Mouse (Mus musculus): ENCODE data around the gene Fgd4. TPM values are rescaled to one million over a fixed set of nuclear protein-coding genes. Genes with fewer than 3 reads are reported as not detected.

The Fgd4 gene
- polyA plus RNA-seq (2015; fragmentation: Nextera tagmentation; extraction: Ambion mirVana): 8.8 and 9.3 TPM in 2 replicates

DNA sequence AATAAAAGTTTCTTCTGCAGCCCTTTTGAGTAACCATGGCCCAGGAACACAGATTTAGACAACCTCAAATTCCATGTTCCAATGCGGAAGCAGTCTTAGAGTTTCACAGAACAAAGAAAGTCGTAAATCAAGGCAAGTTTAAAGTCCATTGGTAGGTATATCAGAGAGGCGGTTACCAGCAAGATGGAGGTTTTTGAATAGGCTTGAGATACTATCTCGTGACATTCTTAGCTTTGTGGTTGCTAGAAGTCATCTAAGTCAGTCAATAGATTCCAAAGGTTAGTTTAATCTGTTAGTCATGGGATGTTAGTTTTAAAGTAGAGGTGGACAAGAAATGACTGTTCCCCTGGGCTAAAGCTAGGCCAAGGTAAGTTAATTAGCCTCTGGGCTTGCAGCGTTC, at the start of gene Fgd4:
Gene Fgd4 (minus strand): TSS at position 89 of the 400 bp plus-strand sequence.
- 17% methylated on average over 5 of the region's 5 CpGs for WGBS
- Histone ChIP-seq H3K4me3 (replicated peaks; ENCODE audit: low read depth, low read length) (peak within 1 kb of the TSS; percentile 83), H3K9ac (ENCODE audit: low read depth, low read length) (peak within 1 kb of the TSS; percentile 90)

DNA sequence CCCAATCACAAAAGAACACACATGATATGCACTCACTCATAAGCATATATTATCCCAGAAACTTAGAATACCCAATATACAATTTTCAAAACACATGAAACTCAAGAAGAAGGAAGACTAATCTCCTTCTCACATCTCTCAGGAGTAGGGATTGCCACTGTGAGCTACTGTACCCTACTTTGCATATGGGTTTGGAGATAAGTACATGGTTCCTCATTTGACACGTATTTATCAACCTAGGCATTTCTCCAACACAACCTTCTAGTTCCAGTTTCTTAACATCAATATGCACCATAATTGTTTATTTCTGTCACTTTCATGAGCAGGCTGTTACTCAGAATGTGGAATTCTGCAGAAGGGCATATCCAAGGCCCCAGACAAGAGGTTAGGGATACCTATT, 44.8 kb upstream of the Fgd4 start:
- TF ChIP-seq CTCF (IDR thresholded peaks at IDR 0.05; ENCODE audit: low read depth): no peak
- 83% methylated on average over 1 of the region's 1 CpGs for WGBS
- ATAC-seq (replicated peaks; ENCODE audit: low FRiP score, low read depth): no peak

More for the DNA sequence above, at the start of gene Fgd4:
- Histone ChIP-seq H3K27ac (peak within 1 kb of the TSS; percentile 96), H3K27me3 (ENCODE audit: insufficient read depth, low read length) (no peaks in the 10 kb centered on the region), H3K9me3 (replicated peaks; ENCODE audit: low read length) (no peaks in the 10 kb centered on the region), H3K4me2 (ENCODE audit: low read length) (peak within 1 kb of the TSS; percentile 96), H3K36me3 (ENCODE audit: insufficient read depth, low read length) (no peaks in the 10 kb centered on the region), H3K4me1 (replicated peaks; ENCODE audit: insufficient read depth, low read length) (no peaks in the 10 kb centered on the region)
- no peak for TF ChIP-seq CTCF (IDR thresholded peaks at IDR 0.05; ENCODE audit: low read depth)
- DNase-seq (ENCODE audit: low spot score) (peak; percentile 88), ATAC-seq (replicated peaks; ENCODE audit: low FRiP score, low read depth) (peak; percentile 80)

DNA sequence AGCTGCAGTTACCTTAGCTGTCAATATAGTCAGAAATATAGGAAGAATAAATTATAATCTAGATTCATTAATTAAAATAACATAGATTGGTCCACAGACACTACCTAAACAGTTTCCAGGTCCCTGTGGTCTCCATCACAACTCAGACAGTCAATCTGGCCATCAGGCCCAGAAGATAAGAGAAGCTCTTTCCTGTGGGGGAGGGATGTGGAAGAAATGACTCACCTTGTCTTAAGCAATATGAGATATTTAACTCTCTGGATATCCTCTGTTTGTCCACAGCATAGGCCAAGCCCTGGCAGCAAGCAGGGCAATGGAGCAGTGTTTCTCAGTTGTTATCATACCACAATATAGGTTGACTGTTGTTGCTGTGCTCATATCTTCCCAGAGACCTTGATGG, 33.4 kb upstream of the Fgd4 start:
- TF ChIP-seq CTCF (IDR thresholded peaks at IDR 0.05; ENCODE audit: low read depth): no peak
- Histone ChIP-seq H3K4me3 (replicated peaks; ENCODE audit: low read depth, low read length) (no peak overlapping the region), H3K27me3 (ENCODE audit: insufficient read depth, low read length) (no peaks in the 10 kb centered on the region), H3K4me2 (ENCODE audit: low read length) (no peak overlapping the region), H3K27ac (no peak overlapping the region), H3K9me3 (replicated peaks; ENCODE audit: low read length) (no peaks in the 10 kb centered on the region), H3K4me1 (replicated peaks; ENCODE audit: insufficient read depth, low read length) (no peaks in the 10 kb centered on the region), H3K9ac (ENCODE audit: low read depth, low read length) (no peak overlapping the region), H3K36me3 (ENCODE audit: insufficient read depth, low read length) (no peaks in the 10 kb centered on the region)
- ATAC-seq (replicated peaks; ENCODE audit: low FRiP score, low read depth) (no peak), DNase-seq (ENCODE audit: low spot score) (no peak)

More for the DNA sequence above, 44.8 kb upstream of the Fgd4 start:
- no peak overlapping the region for H3K9ac ChIP-seq (ENCODE audit: low read depth, low read length)
- no peaks in the 10 kb centered on the region for H3K27me3 ChIP-seq (ENCODE audit: insufficient read depth, low read length)
- H3K4me1 ChIP-seq (replicated peaks; ENCODE audit: insufficient read depth, low read length): no peaks in the 10 kb centered on the region
- no peaks in the 10 kb centered on the region for H3K9me3 ChIP-seq (replicated peaks; ENCODE audit: low read length)
- no peak overlapping the region for H3K27ac ChIP-seq
- H3K4me3 ChIP-seq (replicated peaks; ENCODE audit: low read depth, low read length): no peak overlapping the region
- DNase-seq (ENCODE audit: low spot score): no peak
- no peaks in the 10 kb centered on the region for H3K36me3 ChIP-seq (ENCODE audit: insufficient read depth, low read length)
- H3K4me2 ChIP-seq (ENCODE audit: low read length): no peak overlapping the region

DNA sequence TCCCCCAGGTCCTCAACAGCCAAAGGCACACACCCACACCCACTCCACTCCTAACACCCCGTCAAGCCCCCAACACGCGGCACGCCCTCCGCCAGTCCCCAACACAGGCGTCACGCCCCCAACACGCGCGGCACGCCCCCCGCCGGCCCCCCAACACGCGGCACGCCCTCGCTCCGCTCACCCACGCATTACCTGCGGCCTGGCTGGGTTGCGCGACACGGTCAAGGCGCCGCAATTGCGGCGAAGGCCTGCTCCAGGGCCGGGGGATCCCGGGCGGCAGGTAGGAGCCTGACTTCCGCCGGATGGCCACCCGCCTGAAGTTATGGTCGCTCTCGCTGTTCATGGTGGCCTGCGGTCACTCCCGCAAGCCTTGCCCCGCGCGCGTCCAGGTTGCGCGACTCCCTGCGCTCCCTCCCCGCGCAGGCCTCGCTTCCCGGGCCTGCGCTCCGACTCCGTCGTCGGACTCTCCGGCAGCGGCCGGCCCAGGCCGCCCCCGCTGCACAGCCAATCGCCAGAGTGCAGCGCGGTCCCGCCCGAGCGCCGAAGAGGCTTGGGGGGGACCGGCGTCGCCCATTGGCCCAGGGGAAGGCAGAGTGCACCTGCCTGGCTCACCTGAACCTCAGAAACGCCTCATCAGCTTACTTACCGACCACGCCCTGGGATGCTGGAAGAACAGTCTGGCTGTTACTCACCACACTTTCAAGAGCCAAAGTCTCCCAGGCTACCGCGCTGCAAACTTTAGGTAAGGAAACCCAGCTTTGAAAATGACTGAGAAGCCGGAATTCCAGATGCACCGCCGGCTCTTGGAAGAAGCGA, 555 bp downstream of the Fgd4 start:
- H3K4me2 ChIP-seq (ENCODE audit: low read length): peak overlapping the region; percentile 96
- H3K27ac ChIP-seq: peak overlapping the region; percentile 96
- no peaks in the 10 kb centered on the region for H3K27me3 ChIP-seq (ENCODE audit: insufficient read depth, low read length)
- H3K4me3 ChIP-seq (replicated peaks; ENCODE audit: low read depth, low read length): peak overlapping the region; percentile 83
- no peaks in the 10 kb centered on the region for H3K9me3 ChIP-seq (replicated peaks; ENCODE audit: low read length)
- no peaks in the 10 kb centered on the region for H3K4me1 ChIP-seq (replicated peaks; ENCODE audit: insufficient read depth, low read length)
- peak; percentile 80 for DNase-seq (ENCODE audit: low spot score)
- no peak for TF ChIP-seq CTCF (IDR thresholded peaks at IDR 0.05; ENCODE audit: low read depth)
- ATAC-seq (replicated peaks; ENCODE audit: low FRiP score, low read depth): peak; percentile 98
- H3K9ac ChIP-seq (ENCODE audit: low read depth, low read length): peak overlapping the region; percentile 90
- no peaks in the 10 kb centered on the region for H3K36me3 ChIP-seq (ENCODE audit: insufficient read depth, low read length)
- WGBS: 0% methylated on average over 77 of the region's 77 CpGs

DNA sequence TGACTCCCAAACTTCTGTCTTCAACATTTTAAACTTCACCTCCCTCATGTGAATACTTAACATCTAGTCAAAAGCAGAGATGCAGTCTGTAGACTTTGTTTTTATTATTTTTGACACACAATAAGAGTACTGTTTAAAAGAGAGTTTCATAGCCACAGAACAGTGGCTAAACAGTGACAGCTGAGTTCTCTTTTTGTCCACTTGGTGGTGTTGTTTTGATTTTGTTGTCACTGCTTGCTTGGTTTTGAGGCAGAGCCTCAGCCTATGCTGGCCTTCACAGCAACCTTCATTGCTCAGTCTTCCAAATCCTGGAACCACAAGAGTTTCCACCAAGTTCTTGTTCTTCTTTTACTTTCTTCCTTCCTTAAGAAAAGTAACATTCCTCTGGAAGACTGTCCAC, 3.8 kb downstream of the Fgd4 start:
- ATAC-seq (replicated peaks; ENCODE audit: low FRiP score, low read depth) (no peak), DNase-seq (ENCODE audit: low spot score) (peak; percentile 45)
- H3K4me3 ChIP-seq (replicated peaks; ENCODE audit: low read depth, low read length): no peak overlapping the region
- H3K27ac ChIP-seq: no peak overlapping the region
- no peaks in the 10 kb centered on the region for H3K36me3 ChIP-seq (ENCODE audit: insufficient read depth, low read length)
- H3K4me1 ChIP-seq (replicated peaks; ENCODE audit: insufficient read depth, low read length): no peaks in the 10 kb centered on the region
- H3K27me3 ChIP-seq (ENCODE audit: insufficient read depth, low read length): no peaks in the 10 kb centered on the region
- no peak overlapping the region for H3K9ac ChIP-seq (ENCODE audit: low read depth, low read length)
- peak; percentile 60 for TF ChIP-seq CTCF (IDR thresholded peaks at IDR 0.05; ENCODE audit: low read depth)
- no peaks in the 10 kb centered on the region for H3K9me3 ChIP-seq (replicated peaks; ENCODE audit: low read length)
- H3K4me2 ChIP-seq (ENCODE audit: low read length): no peak overlapping the region

DNA sequence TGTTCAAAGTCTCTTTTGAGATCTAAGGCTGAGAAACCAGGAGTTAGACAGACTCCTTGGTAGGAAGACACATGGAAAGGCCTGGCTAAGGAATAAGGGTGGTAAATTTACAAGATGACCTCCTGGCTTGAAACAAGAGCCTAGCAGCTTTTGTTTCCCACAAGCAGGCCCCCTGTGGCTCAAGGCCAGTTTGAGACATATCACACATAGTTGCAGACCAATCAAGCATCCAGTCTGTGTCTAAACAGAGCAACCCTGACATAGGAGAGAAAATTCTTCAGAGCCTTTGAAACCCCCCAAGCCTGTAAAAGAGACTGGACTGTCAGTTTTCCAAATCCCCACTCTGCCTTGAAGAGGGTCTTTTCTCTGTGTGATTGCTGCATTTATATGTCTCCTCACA, 7.7 kb downstream of the Fgd4 start:
- DNase-seq (ENCODE audit: low spot score) (peak; percentile 58), ATAC-seq (replicated peaks; ENCODE audit: low FRiP score, low read depth) (peak; percentile 43; the same call in 1 of the 2 replicates)
- Histone ChIP-seq H3K4me2 (ENCODE audit: low read length) (no peak overlapping the region), H3K36me3 (ENCODE audit: insufficient read depth, low read length) (no peaks in the 10 kb centered on the region), H3K27me3 (ENCODE audit: insufficient read depth, low read length) (no peaks in the 10 kb centered on the region), H3K4me1 (replicated peaks; ENCODE audit: insufficient read depth, low read length) (no peaks in the 10 kb centered on the region), H3K4me3 (replicated peaks; ENCODE audit: low read depth, low read length) (no peak overlapping the region), H3K27ac (peak overlapping the region; percentile 2), H3K9ac (ENCODE audit: low read depth, low read length) (no peak overlapping the region), H3K9me3 (replicated peaks; ENCODE audit: low read length) (no peaks in the 10 kb centered on the region)
- no peak for TF ChIP-seq CTCF (IDR thresholded peaks at IDR 0.05; ENCODE audit: low read depth)
